Mouse (Mus musculus): ENCODE results near the gene Vmn1r3. TPM values are rescaled to one million over a fixed set of nuclear protein-coding genes. Genes with fewer than 3 reads are reported as not detected.
"Not testable (repeated sequence)": the region's sequence is repeated elsewhere in the genome, so short reads cannot be mapped to it uniquely, and the experiment has no call there.

Vmn1r3 gene
- total RNA-seq, 1 experiment from 2014 or later: not detected

- not testable (repeated sequence) for ATAC-seq (replicated peaks in 1 of 2; ENCODE audit: insufficient read depth in 1 of 2, low FRiP score in 2 of 2, low TSS enrichment in 1 of 2, low read depth in 1 of 2, poor library complexity in 2 of 2, severe bottlenecking in 2 of 2)
These were observed 18.1 kb downstream of the Vmn1r3 start, which contains the start of gene Vmn1r2 for GRCm38 (mm10) chr4:3167020-3167419. Gene Vmn1r2, plus strand, starts transcription at chr4:3167320.

GRCm38 (mm10) chr4:3165046-3165445 lies 20.1 kb downstream of the Vmn1r3 start:
- ATAC-seq (replicated peaks in 1 of 2; ENCODE audit: insufficient read depth in 1 of 2, low FRiP score in 2 of 2, low TSS enrichment in 1 of 2, low read depth in 1 of 2, poor library complexity in 2 of 2, severe bottlenecking in 2 of 2): peak; percentile 59 to 77; a peak in 2 of 4 replicates

GRCm38 (mm10) chr4:3164429-3164828 lies 20.7 kb downstream of the Vmn1r3 start:
- ATAC-seq (replicated peaks in 1 of 2; ENCODE audit: insufficient read depth in 1 of 2, low FRiP score in 2 of 2, low TSS enrichment in 1 of 2, low read depth in 1 of 2, poor library complexity in 2 of 2, severe bottlenecking in 2 of 2): not testable (repeated sequence)

DNA sequence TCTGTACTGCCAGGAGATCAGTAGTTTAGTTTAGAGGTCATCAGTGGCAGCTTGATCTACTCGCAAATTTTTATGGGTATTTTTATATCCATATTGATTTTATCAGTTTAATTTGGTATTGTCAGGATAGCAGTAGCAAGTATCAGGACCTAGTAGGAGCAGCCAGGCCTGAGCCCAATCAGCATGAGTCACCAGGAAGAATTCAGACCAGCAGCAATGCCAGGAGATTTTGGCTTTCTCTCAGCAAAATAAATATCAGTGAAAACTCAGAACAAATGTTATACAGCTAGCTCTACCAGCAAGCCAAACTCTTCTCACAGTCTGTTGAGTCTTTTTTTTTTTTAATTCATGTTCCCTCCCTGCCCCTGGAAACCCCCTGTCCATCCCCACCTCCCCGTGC lies 31.8 kb downstream of the Vmn1r3 start:
- not testable (repeated sequence) for ATAC-seq (replicated peaks in 1 of 2; ENCODE audit: insufficient read depth in 1 of 2, low FRiP score in 2 of 2, low TSS enrichment in 1 of 2, low read depth in 1 of 2, poor library complexity in 2 of 2, severe bottlenecking in 2 of 2)

- ATAC-seq (replicated peaks in 1 of 2; ENCODE audit: insufficient read depth in 1 of 2, low FRiP score in 2 of 2, low TSS enrichment in 1 of 2, low read depth in 1 of 2, poor library complexity in 2 of 2, severe bottlenecking in 2 of 2): peak; percentile 32 to 49; a peak in 2 of 4 replicates
These were observed 37.2 kb downstream of the Vmn1r3 start for GRCm38 (mm10) chr4:3147926-3148325.

Other genes with a start within 250 kb of the Vmn1r3 start
- not detected in 2 replicates for gene Vmn1r2, start 18.0 kb downstream of the Vmn1r3 start, total RNA-seq (2017)